In the genomic region with DNA sequence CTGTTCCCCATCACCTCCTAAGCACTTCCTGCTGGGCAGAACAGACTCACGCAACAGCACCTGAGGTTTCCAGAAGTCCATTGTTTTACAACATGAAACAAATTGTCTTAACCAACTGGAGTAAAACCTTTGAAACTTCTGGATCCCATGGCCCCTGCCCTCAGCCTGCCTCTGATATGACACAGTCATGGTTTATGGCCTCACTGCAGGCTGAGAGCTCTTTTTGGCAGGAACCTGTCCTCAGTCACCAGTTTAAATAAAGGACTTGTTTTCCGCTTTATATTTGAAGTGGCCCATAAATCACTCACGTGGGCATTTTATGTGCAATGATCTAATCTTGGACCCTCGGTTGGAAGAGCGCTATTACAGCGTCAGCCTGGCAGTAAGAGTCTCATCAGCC, we compare ENCODE assay signal across 21 mouse cellular contexts.
DNase-seq lines count a peak whose midpoint lies in the region; ATAC-seq and TF ChIP-seq lines count a peak whose summit lies in the region.
"Had no signal": no experiment of that assay in that cellular context is flagged by ENCODE, and none has a peak within 500 bp of the region (broad histone marks: within the 10 kb centered on the region; RNA-seq: fewer than 3 reads in every experiment).

No protein-coding gene starts in this region.

- no peaks in the 10 kb centered on the region for H3K9me3 ChIP-seq in intestine, embryonic 14.5 days (ENCODE audit: control insufficient read depth, low read length)
- H3K9me3 ChIP-seq in intestine, embryonic 16.5 days (ENCODE audit: control insufficient read depth, low read length) = no peaks in the 10 kb centered on the region
- H3K9me3 ChIP-seq in intestine, embryonic 15.5 days = no peaks in the 10 kb centered on the region
- H3K9me3 ChIP-seq in intestine, postnatal 0 days (ENCODE audit: control insufficient read depth) = no peaks in the 10 kb centered on the region

- H3K4me2 ChIP-seq in intestine, embryonic 14.5 days (ENCODE audit: low read length) = no peak overlapping the region
- no peak overlapping the region for H3K4me2 ChIP-seq in intestine, embryonic 16.5 days (ENCODE audit: low read depth, low read length)
- no peak overlapping the region for H3K4me2 ChIP-seq in intestine, embryonic 15.5 days (replicated peaks)
- H3K4me2 ChIP-seq in intestine, postnatal 0 days (replicated peaks; ENCODE audit: low read depth) = no peak overlapping the region

- no peaks in the 10 kb centered on the region for H3K36me3 ChIP-seq in intestine, embryonic 14.5 days (ENCODE audit: control insufficient read depth, insufficient read depth, low read length)
- H3K36me3 ChIP-seq in intestine, embryonic 16.5 days (ENCODE audit: control insufficient read depth, insufficient read depth, low read length) = no peaks in the 10 kb centered on the region
- no peaks in the 10 kb centered on the region for H3K36me3 ChIP-seq in intestine, embryonic 15.5 days
- H3K36me3 ChIP-seq in intestine, postnatal 0 days (ENCODE audit: control insufficient read depth, insufficient read depth) = no peaks in the 10 kb centered on the region
- H3K36me3 ChIP-seq: G1E had no signal

- no peak overlapping the region for H3K9ac ChIP-seq in intestine, embryonic 14.5 days (ENCODE audit: low read length)
- H3K9ac ChIP-seq in intestine, embryonic 16.5 days (ENCODE audit: low read depth, low read length) = no peak overlapping the region
- H3K9ac ChIP-seq in intestine, embryonic 15.5 days = no peak overlapping the region
- no peak overlapping the region for H3K9ac ChIP-seq in intestine, postnatal 0 days (ENCODE audit: low read depth, low read length)

- ATAC-seq in intestine, embryonic 14.5 days (replicated peaks; ENCODE audit: low FRiP score, low TSS enrichment, low read depth) = peak; percentile 47; the same call in 1 of the 2 replicates
- no peak for ATAC-seq in intestine, embryonic 16.5 days
- peak; percentile 61 for ATAC-seq in intestine, embryonic 15.5 days
- ATAC-seq in intestine, postnatal 0 days = no peak
- ATAC-seq: activated CD4-positive, CD25-positive, alpha-beta regulatory T cell, adult 4 months; CD4-positive, CD25-positive, alpha-beta regulatory T cell, adult 4 months; Patski had no signal

- no peak for TF ChIP-seq CTCF in intestine, postnatal 0 days (IDR thresholded peaks at IDR 0.05; ENCODE audit: low read depth)

- no peak overlapping the region for H3K4me3 ChIP-seq in intestine, embryonic 14.5 days (ENCODE audit: low read depth, low read length)
- H3K4me3 ChIP-seq in intestine, embryonic 16.5 days (ENCODE audit: low read length) = no peak overlapping the region
- no peak overlapping the region for H3K4me3 ChIP-seq in intestine, embryonic 15.5 days (replicated peaks)
- H3K4me3 ChIP-seq in intestine, postnatal 0 days (ENCODE audit: low read depth, low read length) = no peak overlapping the region

- H3K4me1 ChIP-seq in intestine, embryonic 14.5 days (replicated peaks; ENCODE audit: control insufficient read depth, insufficient read depth, low read length) = no peaks in the 10 kb centered on the region
- no peaks in the 10 kb centered on the region for H3K4me1 ChIP-seq in intestine, embryonic 16.5 days (ENCODE audit: control insufficient read depth, insufficient read depth, low read length)
- H3K4me1 ChIP-seq in intestine, embryonic 15.5 days (replicated peaks) = no peaks in the 10 kb centered on the region
- no peaks in the 10 kb centered on the region for H3K4me1 ChIP-seq in intestine, postnatal 0 days (replicated peaks; ENCODE audit: control insufficient read depth, insufficient read depth, low read length)

- H3K27me3 ChIP-seq in intestine, embryonic 14.5 days (replicated peaks; ENCODE audit: control insufficient read depth, insufficient read depth, low read length) = no peaks in the 10 kb centered on the region
- no peaks in the 10 kb centered on the region for H3K27me3 ChIP-seq in intestine, embryonic 16.5 days (replicated peaks; ENCODE audit: control insufficient read depth, insufficient read depth, low read length)
- H3K27me3 ChIP-seq in intestine, embryonic 15.5 days (replicated peaks) = no peaks in the 10 kb centered on the region
- H3K27me3 ChIP-seq in intestine, postnatal 0 days (replicated peaks; ENCODE audit: control insufficient read depth, insufficient read depth, low read length) = no peaks in the 10 kb centered on the region
- H3K27me3 ChIP-seq: CH12.LX had no signal

- WGBS in intestine, embryonic 14.5 days = 56% methylated on average over 6 of the region's 6 CpGs
- WGBS in intestine, embryonic 16.5 days = 49% methylated on average over 6 of the region's 6 CpGs
- 57% methylated on average over 6 of the region's 6 CpGs for WGBS in intestine, embryonic 15.5 days
- 37% methylated on average over 6 of the region's 6 CpGs for whole genome bisulfite sequencing in intestine, postnatal 0 days

- DNase-seq in heart, adult 11 months = peak; percentile 19
- no peak for DNase-seq in heart, postnatal 10 days
- peak; percentile 50 for DNase-seq in intestine, embryonic 14.5 days (ENCODE audit: low spot score)
- DNase-seq: adrenal gland, adult 2 months; adrenal gland, adult 8-10 months; adrenal gland, postnatal 10 days; adrenal gland, postnatal 14 days; adrenal gland, postnatal 25 days; adrenal gland, postnatal 36 days; B cell, adult 2 months; cerebellum, adult 11 months; cerebellum, adult 11-12 months; cerebellum, adult 18-20 months had no signal

- intact Hi-C loops in heart, postnatal 10 days (cut with DNase I) = no loop called here

- no peak overlapping the region for H3K27ac ChIP-seq in intestine, embryonic 14.5 days (ENCODE audit: low read depth)
- no peak overlapping the region for H3K27ac ChIP-seq in intestine, embryonic 16.5 days (ENCODE audit: low read length)
- H3K27ac ChIP-seq in intestine, embryonic 15.5 days = no peak overlapping the region
- no peak overlapping the region for H3K27ac ChIP-seq in intestine, postnatal 0 days (ENCODE audit: low read depth, low read length)

Comparison
In these comparisons a context has a peak if more than half of its experiments do, and no peak if none do; other contexts are left out.
1. DNase-seq: peak in heart, adult 11 months (single experiment) and intestine, embryonic 14.5 days (single experiment); none in heart, postnatal 10 days (0 of 2).
2. ATAC-seq: peak in intestine, embryonic 14.5 days (single experiment) and intestine, embryonic 15.5 days (single experiment); none in intestine, embryonic 16.5 days (single experiment) and intestine, postnatal 0 days (single experiment).